Mouse (Mus musculus): ENCODE data around the gene Cks2. TPM values are rescaled to one million over a fixed set of nuclear protein-coding genes. Genes with fewer than 3 reads are reported as not detected.

The Cks2 gene
- polyA plus RNA-seq, 1 experiment = 95.1 TPM

GRCm38 (mm10) chr13:51646362-51647027 lies 1.5 kb downstream of the Cks2 start:
- Histone ChIP-seq H3ac (ENCODE audit: control insufficient read depth, insufficient read length) (no peak overlapping the region), H3K27me3 (ENCODE audit: control insufficient read depth, insufficient read depth, insufficient read length) (no peaks in the 10 kb centered on the region), H3K4me2 (ENCODE audit: low read depth) (peak overlapping the region; percentile 75), H3K36me3 (ENCODE audit: control insufficient read depth, insufficient read depth) (no peaks in the 10 kb centered on the region), H3K4me3 (peak overlapping the region; percentile 98), H3K79me2 (ENCODE audit: control insufficient read depth, insufficient read depth) (peaks cover 57% of the 10 kb centered on the region)
- TF ChIP-seq TCF12 (IDR thresholded peaks at IDR 0.05; ENCODE audit: insufficient read depth, poor library complexity, severe bottlenecking) (no peak), REST (IDR thresholded peaks at IDR 0.05; ENCODE audit: insufficient read depth, insufficient read length) (no peak), USF1 (IDR thresholded peaks at IDR 0.05; ENCODE audit: low read depth) (no peak), TCF3 (IDR thresholded peaks at IDR 0.05; ENCODE audit: insufficient read length, low read depth) (no peak), MYOD1 (IDR thresholded peaks at IDR 0.05; ENCODE audit: control insufficient read depth in 1 of 3, insufficient read length in 2 of 3, low read depth in 2 of 3) (no peak), POLR2A (IDR thresholded peaks at IDR 0.05; ENCODE audit: insufficient read length, low read depth) (no peak), POLR2AphosphoS2 (IDR thresholded peaks at IDR 0.05; ENCODE audit: insufficient read length, low read depth) (no peak), SRF (IDR thresholded peaks at IDR 0.05; ENCODE audit: control insufficient read depth, insufficient read length, low read depth) (no peak)

- H3ac ChIP-seq (ENCODE audit: control insufficient read depth, insufficient read length) = no peak overlapping the region
- H3K27me3 ChIP-seq (ENCODE audit: control insufficient read depth, insufficient read depth, insufficient read length) = no peaks in the 10 kb centered on the region
- TF ChIP-seq E2F4 (IDR thresholded peaks at IDR 0.05; ENCODE audit: insufficient read depth) (no peak), MAX (IDR thresholded peaks at IDR 0.05; ENCODE audit: low read depth) (no peak), POLR2AphosphoS2 (IDR thresholded peaks at IDR 0.05; ENCODE audit: insufficient read length, low read depth) (no peak), MYOD1 (IDR thresholded peaks at IDR 0.05; ENCODE audit: control insufficient read depth in 1 of 3, insufficient read length in 2 of 3, low read depth in 2 of 3) (no peak), USF1 (IDR thresholded peaks at IDR 0.05; ENCODE audit: low read depth) (no peak), TCF3 (IDR thresholded peaks at IDR 0.05; ENCODE audit: insufficient read length, low read depth) (no peak), TCF12 (IDR thresholded peaks at IDR 0.05; ENCODE audit: insufficient read depth, poor library complexity, severe bottlenecking) (no peak), SRF (IDR thresholded peaks at IDR 0.05; ENCODE audit: control insufficient read depth, insufficient read length, low read depth) (no peak), MYOG (IDR thresholded peaks at IDR 0.05; ENCODE audit: control insufficient read depth in 1 of 3, insufficient read depth in 1 of 3, insufficient read length in 2 of 3, low read depth in 2 of 3) (no peak), POLR2A (IDR thresholded peaks at IDR 0.05; ENCODE audit: insufficient read length, low read depth) (no peak), CEBPB (IDR thresholded peaks at IDR 0.05; ENCODE audit: insufficient read depth, poor library complexity, severe bottlenecking) (no peak), REST (IDR thresholded peaks at IDR 0.05; ENCODE audit: insufficient read depth, insufficient read length) (no peak)
- peak overlapping the region; percentile 75 for H3K4me2 ChIP-seq (ENCODE audit: low read depth)
- peak overlapping the region; percentile 98 for H3K4me3 ChIP-seq
- peaks cover 67% of the 10 kb centered on the region for H3K79me2 ChIP-seq (ENCODE audit: control insufficient read depth, insufficient read depth)
- peaks cover under 1% of the 10 kb centered on the region for H3K36me3 ChIP-seq (ENCODE audit: control insufficient read depth, insufficient read depth)
Measured at GRCm38 (mm10) chr13:51647770-51648169, 2.7 kb downstream of the Cks2 start.

- peak overlapping the region; percentile 75 for H3K4me2 ChIP-seq (ENCODE audit: low read depth)
- H3K36me3 ChIP-seq (ENCODE audit: control insufficient read depth, insufficient read depth) = peaks cover 5% of the 10 kb centered on the region
- no peak overlapping the region for H3ac ChIP-seq (ENCODE audit: control insufficient read depth, insufficient read length)
- H3K4me3 ChIP-seq = peak overlapping the region; percentile 98
- H3K79me2 ChIP-seq (ENCODE audit: control insufficient read depth, insufficient read depth) = peaks cover 72% of the 10 kb centered on the region
- no peaks in the 10 kb centered on the region for H3K27me3 ChIP-seq (ENCODE audit: control insufficient read depth, insufficient read depth, insufficient read length)
- TF ChIP-seq SRF (IDR thresholded peaks at IDR 0.05; ENCODE audit: control insufficient read depth, insufficient read length, low read depth) (no peak), MYOG (IDR thresholded peaks at IDR 0.05; ENCODE audit: control insufficient read depth in 1 of 3, insufficient read depth in 1 of 3, insufficient read length in 2 of 3, low read depth in 2 of 3) (no peak), CEBPB (IDR thresholded peaks at IDR 0.05; ENCODE audit: insufficient read depth, poor library complexity, severe bottlenecking) (no peak), POLR2A (IDR thresholded peaks at IDR 0.05; ENCODE audit: insufficient read length, low read depth) (no peak)
Measured at GRCm38 (mm10) chr13:51648237-51648636, 3.2 kb downstream of the Cks2 start.

DNA sequence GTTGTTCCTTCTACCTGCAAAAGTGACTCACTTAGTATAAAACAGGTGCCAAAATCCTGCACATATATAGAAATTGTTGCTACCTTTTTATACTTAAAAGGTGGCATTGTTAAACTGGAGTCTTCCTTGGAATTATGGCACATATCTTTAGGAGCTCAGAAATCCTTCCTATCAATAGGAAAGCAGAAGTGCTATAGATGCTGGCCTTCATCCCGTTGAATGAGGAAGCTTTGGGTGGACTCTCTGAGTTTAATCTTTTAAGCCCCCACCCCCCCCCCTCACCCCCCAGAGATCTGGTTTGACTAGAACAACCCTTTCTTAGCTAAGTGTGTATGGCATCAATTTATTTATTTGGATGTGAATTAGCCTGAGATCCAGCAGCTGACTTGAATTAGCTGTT lies 4.7 kb downstream of the Cks2 start:
- H3ac ChIP-seq (ENCODE audit: control insufficient read depth, insufficient read length) = no peak overlapping the region
- TF ChIP-seq MYOD1 (IDR thresholded peaks at IDR 0.05; ENCODE audit: control insufficient read depth in 1 of 3, insufficient read length in 2 of 3, low read depth in 2 of 3) (no peak), USF1 (IDR thresholded peaks at IDR 0.05; ENCODE audit: low read depth) (no peak), POLR2AphosphoS2 (IDR thresholded peaks at IDR 0.05; ENCODE audit: insufficient read length, low read depth) (no peak), REST (IDR thresholded peaks at IDR 0.05; ENCODE audit: insufficient read depth, insufficient read length) (no peak), TCF12 (IDR thresholded peaks at IDR 0.05; ENCODE audit: insufficient read depth, poor library complexity, severe bottlenecking) (no peak), CEBPB (IDR thresholded peaks at IDR 0.05; ENCODE audit: insufficient read depth, poor library complexity, severe bottlenecking) (no peak), E2F4 (IDR thresholded peaks at IDR 0.05; ENCODE audit: insufficient read depth) (no peak), MYOG (IDR thresholded peaks at IDR 0.05; ENCODE audit: control insufficient read depth in 1 of 3, insufficient read depth in 1 of 3, insufficient read length in 2 of 3, low read depth in 2 of 3) (no peak), SRF (IDR thresholded peaks at IDR 0.05; ENCODE audit: control insufficient read depth, insufficient read length, low read depth) (no peak)
- H3K4me3 ChIP-seq = no peak overlapping the region
- peaks cover 9% of the 10 kb centered on the region for H3K36me3 ChIP-seq (ENCODE audit: control insufficient read depth, insufficient read depth)
- no peaks in the 10 kb centered on the region for H3K27me3 ChIP-seq (ENCODE audit: control insufficient read depth, insufficient read depth, insufficient read length)
- H3K79me2 ChIP-seq (ENCODE audit: control insufficient read depth, insufficient read depth) = peaks cover 75% of the 10 kb centered on the region
- H3K4me2 ChIP-seq (ENCODE audit: low read depth) = no peak overlapping the region

Data from myocyte (in vitro differentiated cells).